Mouse (Mus musculus): ENCODE results near the gene Metrnl. TPM values are rescaled to one million over a fixed set of nuclear protein-coding genes. Genes with fewer than 3 reads are reported as not detected.

Metrnl gene
- polyA plus RNA-seq, 2 experiments: 2.1 to 3.4 TPM

DNA sequence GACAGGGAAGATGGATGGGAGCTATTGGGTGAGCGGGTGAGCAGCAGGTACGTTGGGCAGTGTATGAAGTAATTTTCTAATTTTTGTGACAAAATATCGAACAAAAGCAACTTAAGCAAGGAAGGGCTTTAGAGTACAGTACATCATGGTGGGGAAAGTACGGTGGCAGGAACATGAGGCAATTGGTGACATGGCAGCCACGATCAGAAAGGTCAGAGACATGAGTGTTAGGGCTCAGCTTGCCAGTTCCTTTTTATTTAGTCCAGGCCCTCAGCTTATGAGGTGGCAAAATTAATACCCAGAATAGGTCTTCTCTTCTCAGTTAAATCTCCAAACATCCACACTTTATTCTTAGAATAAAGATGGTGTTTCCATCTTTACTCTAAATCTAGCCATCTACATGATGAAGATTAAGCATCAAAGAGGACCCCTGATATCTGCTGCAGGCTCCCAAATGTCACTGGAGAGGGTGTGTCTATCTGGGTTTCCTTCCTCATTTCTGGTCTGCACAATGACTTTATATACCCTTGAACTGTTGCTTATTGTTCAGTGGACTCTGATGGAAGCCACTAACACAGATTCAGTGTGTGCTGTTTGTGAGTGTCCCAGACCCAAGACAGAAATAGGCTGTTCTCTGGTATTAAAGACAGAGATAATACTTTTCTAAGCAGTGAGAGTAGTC, 46.8 kb downstream of the Metrnl start:
- Histone ChIP-seq H3K4me2 (ENCODE audit: low read depth) (no peak overlapping the region), H3K9me3 (ENCODE audit: control insufficient read depth, low read length) (no peaks in the 10 kb centered on the region), H3K27ac (no peak overlapping the region), H3K27me3 (ENCODE audit: control insufficient read depth, insufficient read depth, low read length) (no peaks in the 10 kb centered on the region), H3K9ac (replicated peaks) (no peak overlapping the region), H3K36me3 (replicated peaks; ENCODE audit: control insufficient read depth, insufficient read depth, low read depth) (no peaks in the 10 kb centered on the region), H3K4me3 (ENCODE audit: insufficient read depth in 1 of 2, low read depth in 2 of 2, low read length in 2 of 2) (no peak overlapping the region), H3K4me1 (replicated peaks; ENCODE audit: control insufficient read depth in 2 of 2, insufficient read depth in 2 of 2, low read length in 1 of 2) (no peaks in the 10 kb centered on the region; a peak in 1 of 4 replicates)
- TF ChIP-seq CTCF (IDR thresholded peaks at IDR 0.05; ENCODE audit: low read depth) (no peak), EP300 (IDR thresholded peaks at IDR 0.05; ENCODE audit: low read depth) (no peak)
- DNase-seq (ENCODE audit: low read depth in 3 of 3, low spot score in 3 of 3) (no peak), ATAC-seq (ENCODE audit: insufficient read depth) (no peak)
- WGBS (ENCODE audit: insufficient replicate concordance): 46% methylated on average over 5 of the region's 5 CpGs

Other genes with a start within 250 kb of the Metrnl start
- gene Tbcd, start 249.6 kb upstream of the Metrnl start, polyA plus RNA-seq (2012; rRNA removed): 15.0 and 20.4 TPM in 2 replicates
- 15.6 and 17.2 TPM in 2 replicates for gene Tbcd, start 249.6 kb upstream of the Metrnl start, polyA plus RNA-seq (2014; fragmentation: Nextera tagmentation; extraction: Ambion mirVana)
- gene Zfp750, start 182.2 kb upstream of the Metrnl start, polyA plus RNA-seq (2012; rRNA removed): 0.11 and 0.12 TPM in 2 replicates
- gene Zfp750, start 182.2 kb upstream of the Metrnl start, polyA plus RNA-seq (2014; fragmentation: Nextera tagmentation; extraction: Ambion mirVana): 0.23 and 0.24 TPM in 2 replicates
- 1.5 and 1.6 TPM in 2 replicates for gene B3gntl1, start 28.4 kb upstream of the Metrnl start, polyA plus RNA-seq (2012; rRNA removed)
- 0.91 and 1.2 TPM in 2 replicates for gene B3gntl1, start 28.4 kb upstream of the Metrnl start, polyA plus RNA-seq (2014; fragmentation: Nextera tagmentation; extraction: Ambion mirVana)
- not detected in 2 replicates for gene Ptchd3, start 128.7 kb downstream of the Metrnl start, polyA plus RNA-seq (2012; rRNA removed)
- gene Ptchd3, start 128.7 kb downstream of the Metrnl start, polyA plus RNA-seq (2014; fragmentation: Nextera tagmentation; extraction: Ambion mirVana): not detected in 2 replicates